In genomic region chr11:104157603-104158259, GRCm38 (mm10) we compare ENCODE assay signal across 9 mouse cellular contexts. TPM values are rescaled to one million over a fixed set of nuclear protein-coding genes. Genes with fewer than 3 reads are reported as not detected.
A peak's percentile ranks its signal among the peaks of the same experiment; 100 is the strongest.
DNase-seq lines count a peak whose midpoint lies in the region; ATAC-seq and TF ChIP-seq lines count a peak whose summit lies in the region.
"Had no signal": no experiment of that assay in that cellular context is flagged by ENCODE, and none has a peak within 500 bp of the region (broad histone marks: within the 10 kb centered on the region; RNA-seq: fewer than 3 reads in every experiment).

No protein-coding gene starts in this region.

- peak overlapping the region; percentile 71 for H3K27ac ChIP-seq in embryonic facial prominence, embryonic 10.5 days (replicated peaks)
- H3K27ac ChIP-seq in heart, embryonic 10.5 days, result no peak overlapping the region
- peak overlapping the region; percentile 66 for H3K27ac ChIP-seq in limb, embryonic 10.5 days
- H3K27ac ChIP-seq in midbrain, embryonic 15.5 days, result peak overlapping the region; percentile 94
- H3K27ac ChIP-seq in stomach, postnatal 0 days (replicated peaks), result no peak overlapping the region

- WGBS in embryonic facial prominence, embryonic 10.5 days, result 3% methylated on average over 23 of the region's 23 CpGs
- WGBS in heart, embryonic 10.5 days, result 6% methylated on average over 23 of the region's 23 CpGs
- WGBS in limb, embryonic 10.5 days, result 7% methylated on average over 23 of the region's 23 CpGs
- WGBS in midbrain, embryonic 15.5 days, result 1% methylated on average over 23 of the region's 23 CpGs
- 9% methylated on average over 22 of the region's 23 CpGs for WGBS in stomach, postnatal 0 days

- TF ChIP-seq CTCF in stomach, postnatal 0 days (IDR thresholded peaks at IDR 0.05; ENCODE audit: low read depth), result peak; percentile 46

- TF ChIP-seq EP300 in stomach, postnatal 0 days (optimal IDR thresholded peaks at IDR 0.05), result no peak

- no peaks in the 10 kb centered on the region for H3K36me3 ChIP-seq in embryonic facial prominence, embryonic 10.5 days (replicated peaks)
- no peaks in the 10 kb centered on the region for H3K36me3 ChIP-seq in heart, embryonic 10.5 days
- no peaks in the 10 kb centered on the region for H3K36me3 ChIP-seq in limb, embryonic 10.5 days
- H3K36me3 ChIP-seq in midbrain, embryonic 15.5 days (replicated peaks), result no peaks in the 10 kb centered on the region
- no peaks in the 10 kb centered on the region for H3K36me3 ChIP-seq in stomach, postnatal 0 days (ENCODE audit: control insufficient read depth, insufficient read depth, low read length)

- H3K4me2 ChIP-seq in midbrain, embryonic 15.5 days, result peak overlapping the region; percentile 84
- H3K4me2 ChIP-seq in stomach, postnatal 0 days (replicated peaks; ENCODE audit: low read depth), result peak overlapping the region; percentile 48

- H3K4me3 ChIP-seq in embryonic facial prominence, embryonic 10.5 days, result peak overlapping the region; percentile 53
- H3K4me3 ChIP-seq in heart, embryonic 10.5 days, result peak overlapping the region; percentile 54
- peak overlapping the region; percentile 53 for H3K4me3 ChIP-seq in limb, embryonic 10.5 days
- peak overlapping the region; percentile 43 for H3K4me3 ChIP-seq in midbrain, embryonic 15.5 days
- peak overlapping the region; percentile 4; the same call in 1 of the 2 replicates for H3K4me3 ChIP-seq in stomach, postnatal 0 days (ENCODE audit: low read depth, low read length)

- peaks cover 31% of the 10 kb centered on the region for H3K4me1 ChIP-seq in embryonic facial prominence, embryonic 10.5 days
- peaks cover 17% of the 10 kb centered on the region for H3K4me1 ChIP-seq in heart, embryonic 10.5 days
- peaks cover 39% of the 10 kb centered on the region for H3K4me1 ChIP-seq in limb, embryonic 10.5 days
- peaks cover 23% of the 10 kb centered on the region for H3K4me1 ChIP-seq in midbrain, embryonic 15.5 days
- no peaks in the 10 kb centered on the region for H3K4me1 ChIP-seq in stomach, postnatal 0 days (replicated peaks; ENCODE audit: control insufficient read depth, insufficient read depth)

- H3K27me3 ChIP-seq in embryonic facial prominence, embryonic 10.5 days (replicated peaks; ENCODE audit: low read depth, poor library complexity, severe bottlenecking), result peaks cover 53% of the 10 kb centered on the region
- H3K27me3 ChIP-seq in heart, embryonic 10.5 days (ENCODE audit: insufficient read depth, poor library complexity, severe bottlenecking), result peaks cover 80% of the 10 kb centered on the region
- H3K27me3 ChIP-seq in limb, embryonic 10.5 days (ENCODE audit: low read depth, poor library complexity, severe bottlenecking), result peaks cover 45% of the 10 kb centered on the region
- H3K27me3 ChIP-seq in midbrain, embryonic 15.5 days (replicated peaks), result no peaks in the 10 kb centered on the region
- peaks cover 2% of the 10 kb centered on the region; the same call in 1 of the 2 replicates for H3K27me3 ChIP-seq in stomach, postnatal 0 days (ENCODE audit: control insufficient read depth, insufficient read depth, low read length)

- DNase-seq in urinary bladder, postnatal 25 days (ENCODE audit: low spot score), result peak; percentile 9
- no peak for DNase-seq in urinary bladder, postnatal 10 days (ENCODE audit: low spot score)
- DNase-seq in embryonic facial prominence, embryonic 10.5 days (ENCODE audit: low spot score), result peak; percentile 90
- DNase-seq in heart, embryonic 10.5 days (ENCODE audit: low spot score), result peak; percentile 86
- DNase-seq in kidney, adult 9 months, result peak; percentile 4
- DNase-seq in limb, embryonic 10.5 days (ENCODE audit: low spot score), result peak; percentile 84
- DNase-seq in stomach, postnatal 0 days (ENCODE audit: low spot score), result peak; percentile 61

- no peaks in the 10 kb centered on the region for H3K9me3 ChIP-seq in embryonic facial prominence, embryonic 10.5 days
- H3K9me3 ChIP-seq in heart, embryonic 10.5 days, result no peaks in the 10 kb centered on the region
- no peaks in the 10 kb centered on the region for H3K9me3 ChIP-seq in limb, embryonic 10.5 days (replicated peaks)
- H3K9me3 ChIP-seq in midbrain, embryonic 15.5 days, result no peaks in the 10 kb centered on the region
- no peaks in the 10 kb centered on the region for H3K9me3 ChIP-seq in stomach, postnatal 0 days (ENCODE audit: control insufficient read depth, low read length)

- peak overlapping the region; percentile 58 for H3K9ac ChIP-seq in midbrain, embryonic 15.5 days
- no peak overlapping the region; the same call in 1 of the 2 replicates for H3K9ac ChIP-seq in stomach, postnatal 0 days (ENCODE audit: low read length)

- ATAC-seq in midbrain, embryonic 15.5 days (replicated peaks), result peak; percentile 95
- ATAC-seq in stomach, postnatal 0 days (ENCODE audit: low FRiP score, low TSS enrichment), result peak; percentile 68; the same call in 1 of the 2 replicates
- ATAC-seq: Patski had no signal

RNA-seq across cellular contexts. Expression of gene Crhr1, which starts 25.1 kb away (rescaled TPM):
- polyA plus RNA-seq in embryonic facial prominence, embryonic 10.5 days (2016; fragmentation: Nextera tagmentation; extraction: Ambion mirVana), result 0.23 and 0.30 TPM in 2 replicates
- 0.07 and 0.20 TPM in 2 replicates for polyA plus RNA-seq in heart, embryonic 10.5 days (2016; fragmentation: Nextera tagmentation; extraction: Ambion mirVana)
- 1.1 and 1.5 TPM in 2 replicates for polyA plus RNA-seq in limb, embryonic 10.5 days (2016; fragmentation: Nextera tagmentation; extraction: Ambion mirVana)
- polyA plus RNA-seq in midbrain, embryonic 15.5 days (2015; fragmentation: Nextera tagmentation; extraction: Ambion mirVana), result 7.5 and 8.6 TPM in 2 replicates
- 0.04 and 0.07 TPM in 2 replicates for polyA plus RNA-seq in stomach, postnatal 0 days (2015; fragmentation: Nextera tagmentation; extraction: Ambion mirVana)
- polyA plus RNA-seq: Patski had no signal

RNA-seq across cellular contexts. Expression of gene Sppl2c, which starts 28.4 kb away (rescaled TPM):
- not detected in 2 replicates for polyA plus RNA-seq in embryonic facial prominence, embryonic 10.5 days (2016; fragmentation: Nextera tagmentation; extraction: Ambion mirVana)
- polyA plus RNA-seq in heart, embryonic 10.5 days (2016; fragmentation: Nextera tagmentation; extraction: Ambion mirVana), result not detected in 2 replicates
- not detected in 2 replicates for polyA plus RNA-seq in limb, embryonic 10.5 days (2016; fragmentation: Nextera tagmentation; extraction: Ambion mirVana)
- not detected in 2 replicates for polyA plus RNA-seq in midbrain, embryonic 15.5 days (2015; fragmentation: Nextera tagmentation; extraction: Ambion mirVana)
- polyA plus RNA-seq in stomach, postnatal 0 days (2015; fragmentation: Nextera tagmentation; extraction: Ambion mirVana), result not detected in 2 replicates
- polyA plus RNA-seq: Patski had no signal

Comparison
In these comparisons a context has a peak if more than half of its experiments do, and no peak if none do; other contexts are left out.
1. H3K27ac ChIP-seq: peak in embryonic facial prominence, embryonic 10.5 days (single experiment), limb, embryonic 10.5 days (single experiment) and midbrain, embryonic 15.5 days (single experiment); none in heart, embryonic 10.5 days (single experiment) and stomach, postnatal 0 days (single experiment).
2. H3K4me3 ChIP-seq: peak in every context shown above with its lines; median percentile 54 in heart, embryonic 10.5 days; 53 in embryonic facial prominence, embryonic 10.5 days; 53 in limb, embryonic 10.5 days; 43 in midbrain, embryonic 15.5 days; 4 in stomach, postnatal 0 days.